Mouse (Mus musculus) MEL (cell line): ENCODE data around the gene Vps35l.

Source experiments
- BHLHE40 ChIP-seq: IDR thresholded peaks from 2 replicates; pipeline ENCODE4 v1.6.1; 2012; ENCODE audit warnings: low read depth, mild to moderate bottlenecking, inconsistent platforms, low read length, improper control_type of control experiment, borderline replicate concordance
- CTCF ChIP-seq, 3 experiments: IDR thresholded peaks in 2 of 3; conservative IDR thresholded peaks in 1 of 3; 2 replicates each; pipeline ENCODE4 v1.5.1; 2011 to 2012; ENCODE audit warnings: low read length in 3 of 3, low read depth in 2 of 3, mild to moderate bottlenecking in 2 of 3, improper control_type of control experiment in 1 of 3, inconsistent platforms in 1 of 3, mixed read lengths in 1 of 3, moderate library complexity in 1 of 3; ENCODE audit not compliant: control insufficient read depth in 1 of 3, insufficient read depth in 1 of 3, poor library complexity in 1 of 3, severe bottlenecking in 1 of 3
- EP300 ChIP-seq, 2 experiments: IDR thresholded peaks; 2 replicates each; pipeline ENCODE4 v1.6.1; 2011; ENCODE audit warnings: improper control_type of control experiment in 2 of 2, low read length in 2 of 2, low read depth in 1 of 2, mild to moderate bottlenecking in 1 of 2
- POLR2A ChIP-seq, 2 experiments: IDR thresholded peaks; 2 replicates each; pipeline ENCODE4 v1.6.1; 2011 to 2012; ENCODE audit warnings: low read length in 2 of 2, mild to moderate bottlenecking in 2 of 2, control low read depth in 1 of 2, improper control_type of control experiment in 1 of 2, low read depth in 1 of 2, moderate library complexity in 1 of 2; ENCODE audit not compliant: control insufficient read depth in 1 of 2, insufficient read depth in 1 of 2, poor library complexity in 1 of 2
- TCF12 ChIP-seq: IDR thresholded peaks from 2 replicates; pipeline ENCODE4 v1.6.1; 2014; ENCODE audit warnings: low read depth, mild to moderate bottlenecking, inconsistent platforms, low read length, improper control_type of control experiment, moderate library complexity
- USF2 ChIP-seq, 2 experiments: IDR thresholded peaks; 2 replicates each; pipeline ENCODE4 v1.6.1; 2011 to 2012; ENCODE audit warnings: improper control_type of control experiment in 2 of 2, low read length in 2 of 2, borderline replicate concordance in 1 of 2, inconsistent platforms in 1 of 2, low read depth in 1 of 2, mild to moderate bottlenecking in 1 of 2; ENCODE audit not compliant: insufficient read depth in 1 of 2

GRCm38 (mm10) chr7:118758369-118758768, 18.3 kb downstream of the Vps35l start:
- TF ChIP-seq CTCF (IDR thresholded peaks at IDR 0.05 in 2 of 3, conservative IDR thresholded peaks at IDR 0.05 in 1 of 3; ENCODE audit: control insufficient read depth in 1 of 3, insufficient read depth in 1 of 3, low read depth in 2 of 3, low read length in 3 of 3, poor library complexity in 1 of 3, severe bottlenecking in 1 of 3): no peak
- no peak for TF ChIP-seq EP300 (IDR thresholded peaks at IDR 0.05; ENCODE audit: low read depth in 1 of 2, low read length in 2 of 2)
- no peak for TF ChIP-seq TCF12
- no peak for TF ChIP-seq POLR2A (IDR thresholded peaks at IDR 0.05; ENCODE audit: control insufficient read depth in 1 of 2, insufficient read depth in 1 of 2, low read depth in 1 of 2, low read length in 2 of 2, poor library complexity in 1 of 2)
- TF ChIP-seq USF2 (IDR thresholded peaks at IDR 0.05; ENCODE audit: borderline replicate concordance in 1 of 2, insufficient read depth in 1 of 2, low read depth in 1 of 2, low read length in 2 of 2): no peak
- TF ChIP-seq BHLHE40: no peak
